Mouse (Mus musculus) olfactory bulb, adult 2 months (tissue): ENCODE results near the gene Trpm8.

ENCODE experiments used
- CTCF ChIP-seq: fragments of 200-500 bp; IDR thresholded peaks from 2 replicates; pipeline ENCODE4 v1.5.1; 2012; ENCODE audit warnings: low read depth, mild to moderate bottlenecking, low read length, moderate library complexity; ENCODE audit not compliant: insufficient read depth
- POLR2A ChIP-seq: fragments of 200-500 bp; IDR thresholded peaks from 2 replicates; pipeline ENCODE4 v1.6.1; 2012; ENCODE audit warnings: mild to moderate bottlenecking, low read depth, low read length, moderate library complexity; ENCODE audit not compliant: insufficient read depth

DNA sequence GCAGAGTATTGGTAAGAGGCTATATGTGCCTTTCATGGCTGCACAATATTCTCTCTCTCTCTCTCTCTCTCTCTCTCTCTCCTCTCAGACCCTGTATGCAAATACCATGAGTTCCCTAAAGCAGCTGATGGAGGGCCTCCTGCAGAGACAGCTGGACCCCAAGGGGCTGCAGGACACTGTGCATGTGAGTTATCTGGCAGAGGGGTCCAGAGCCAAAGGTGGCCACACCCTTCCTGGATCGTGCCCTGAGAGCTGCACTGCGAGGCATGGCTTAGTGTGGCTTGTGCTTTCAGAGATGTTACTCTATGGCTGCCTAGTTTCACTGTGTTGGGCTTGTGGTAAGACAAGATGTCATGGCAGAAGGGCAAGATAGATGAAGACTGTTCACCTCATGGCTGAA is 29.8 kb upstream of the Trpm8 start:
- TF ChIP-seq CTCF = no peak
- TF ChIP-seq POLR2A = no peak
